Mouse (Mus musculus) lung, postnatal 14 days (tissue): Measurements from ENCODE around the gene Nxf1.
"Not testable (repeated sequence)": the region's sequence is repeated elsewhere in the genome, so short reads cannot be mapped to it uniquely, and the experiment has no call there.

ENCODE experiments used
- DNase-seq: peaks from one replicate; pipeline ENCODE4 v3.0.0; 2021

Nxf1 gene

GRCm38 (mm10) chr19:8725081-8725613 is 31.7 kb upstream of the Nxf1 start:
- no peak for DNase-seq

- no peak for DNase-seq
These were observed 30.1 kb upstream of the Nxf1 start for GRCm38 (mm10) chr19:8726609-8727390.

GRCm38 (mm10) chr19:8727495-8728114 is 29.3 kb upstream of the Nxf1 start:
- DNase-seq: no peak

- not testable (repeated sequence) for DNase-seq
These were observed 28.4 kb upstream of the Nxf1 start for GRCm38 (mm10) chr19:8728335-8729099.

GRCm38 (mm10) chr19:8734334-8734733 is 22.5 kb upstream of the Nxf1 start:
- DNase-seq: no peak

- peak; percentile 92 for DNase-seq
These were observed 21.3 kb upstream of the Nxf1 start, which contains the start of gene Wdr74 for GRCm38 (mm10) chr19:8735389-8736159. Wdr74 (plus strand) TSS chr19:8735827.

GRCm38 (mm10) chr19:8736160-8736467 is 20.8 kb upstream of the Nxf1 start:
- no peak for DNase-seq

GRCm38 (mm10) chr19:8738911-8739310 is 18.0 kb upstream of the Nxf1 start:
- DNase-seq: no peak

GRCm38 (mm10) chr19:8739646-8740045 is 17.2 kb upstream of the Nxf1 start:
- no peak for DNase-seq

GRCm38 (mm10) chr19:8740603-8741002 is 16.3 kb upstream of the Nxf1 start, which contains the start of gene 1700092M07Rik:
1700092M07Rik (plus strand) TSS chr19:8740718.
- DNase-seq: no peak

- peak; percentile 94 for DNase-seq
These were observed 15.5 kb upstream of the Nxf1 start, which contains the start of gene Stx5a for GRCm38 (mm10) chr19:8741243-8741869. Stx5a (plus strand) TSS chr19:8741413.

GRCm38 (mm10) chr19:8742176-8742575 is 14.7 kb upstream of the Nxf1 start:
- DNase-seq: no peak

- DNase-seq: no peak
These were observed 11.5 kb upstream of the Nxf1 start for GRCm38 (mm10) chr19:8745382-8745781.

- no peak for DNase-seq
These were observed 9.5 kb upstream of the Nxf1 start for GRCm38 (mm10) chr19:8747368-8747767.

- DNase-seq: no peak
These were observed 1.2 kb upstream of the Nxf1 start for GRCm38 (mm10) chr19:8755652-8756051.

- no peak for DNase-seq
These were observed 662 bp downstream of the Nxf1 start for GRCm38 (mm10) chr19:8757471-8757998.

- DNase-seq: no peak
These were observed 2.0 kb downstream of the Nxf1 start for GRCm38 (mm10) chr19:8758899-8759298.

- DNase-seq: no peak
These were observed 3.9 kb downstream of the Nxf1 start for GRCm38 (mm10) chr19:8760757-8761156.

- DNase-seq: no peak
These were observed 6.4 kb downstream of the Nxf1 start for GRCm38 (mm10) chr19:8763276-8763675.

GRCm38 (mm10) chr19:8765562-8765961 is 8.7 kb downstream of the Nxf1 start:
- no peak for DNase-seq

- DNase-seq: peak; percentile 84
These were observed 13.8 kb downstream of the Nxf1 start, which contains the start of gene Tmem223 for GRCm38 (mm10) chr19:8770567-8771270. Tmem223 (plus strand) TSS chr19:8770996.
